Mouse (Mus musculus) liver, embryonic 14.5 days (tissue): Measurements from ENCODE around the gene Klhdc8b. TPM values are rescaled to one million over a fixed set of nuclear protein-coding genes. Genes with fewer than 3 reads are reported as not detected.

Experiments
- ATAC-seq: fragments of 200-750 bp; cut with Nextera tagmentation; 2 replicates; pipeline ENCODE4 v1.8.0; 2017; ENCODE audit warnings: moderate number of reproducible peaks, mild to moderate bottlenecking, moderate library complexity; ENCODE audit not compliant: insufficient read depth
- DNase-seq, 3 experiments: peaks; one replicate each; pipeline ENCODE4 v3.0.0-alpha.2; 2012 to 2013; ENCODE audit warnings: low read depth in 3 of 3, low spot score in 3 of 3
- H3K27ac ChIP-seq: fragments of 300-500 bp; sonication (generic); 2 replicates; pipeline ENCODE4 v1.5.1; 2014; ENCODE audit warnings: moderate library complexity, mild to moderate bottlenecking, control low read depth, inconsistent platforms
- H3K27me3 ChIP-seq: fragments of 300-500 bp; sonication (generic); 2 replicates; pipeline ENCODE4 v1.6.1; 2014; ENCODE audit warnings: mild to moderate bottlenecking, low read length, moderate library complexity; ENCODE audit not compliant: control insufficient read depth, insufficient read depth
- H3K36me3 ChIP-seq: fragments of 300-500 bp; sonication (generic); replicated peaks from 2 replicates; pipeline ENCODE4 v1.6.1; 2014; ENCODE audit warnings: low read depth; ENCODE audit not compliant: control insufficient read depth, insufficient read depth
- H3K4me1 ChIP-seq, 2 experiments: fragments of 200-500 bp in 1 of 2; fragments of 300-500 bp in 1 of 2; sonication (generic) in 1 of 2; replicated peaks; 2 replicates each; pipeline ENCODE4 v1.6.1; 2012 to 2014; ENCODE audit warnings: antibody characterized with exemption in 1 of 2, inconsistent platforms in 1 of 2, low read length in 1 of 2; ENCODE audit not compliant: control insufficient read depth in 2 of 2, insufficient read depth in 2 of 2
- H3K4me2 ChIP-seq: fragments of 300-500 bp; sonication (generic); 2 replicates; pipeline ENCODE4 v1.6.1; 2014; ENCODE audit warnings: low read depth, mild to moderate bottlenecking, control low read depth, moderate library complexity
- H3K4me3 ChIP-seq, 2 experiments: fragments of 200-500 bp in 1 of 2; fragments of 300-500 bp in 1 of 2; sonication (generic) in 1 of 2; 2 replicates each; pipeline ENCODE4 v1.5.1; 2012 to 2014; ENCODE audit warnings: low read depth in 2 of 2, low read length in 2 of 2, mild to moderate bottlenecking in 2 of 2, control low read depth in 1 of 2, inconsistent platforms in 1 of 2, moderate library complexity in 1 of 2; ENCODE audit not compliant: insufficient read depth in 1 of 2
- H3K9ac ChIP-seq: fragments of 300-500 bp; sonication (generic); replicated peaks from 2 replicates; pipeline ENCODE4 v1.6.1; 2014; ENCODE audit warnings: mild to moderate bottlenecking, control low read depth, moderate library complexity
- H3K9me3 ChIP-seq: fragments of 300-500 bp; sonication (generic); 2 replicates; pipeline ENCODE4 v1.6.1; 2016; ENCODE audit warnings: low read length, mixed read lengths; ENCODE audit not compliant: control insufficient read depth
- CTCF ChIP-seq: IDR thresholded peaks from 2 replicates; pipeline ENCODE4 v1.5.1; 2016; ENCODE audit warnings: antibody characterized with exemption, low read depth, control low read depth
- EP300 ChIP-seq: IDR thresholded peaks from 2 replicates; pipeline ENCODE4 v1.6.1; 2016; ENCODE audit warnings: antibody characterized with exemption, low read depth
- WGBS: fragments of 180-500 bp; shearing (Covaris S2); extraction: QIAGEN DNeasy Blood & Tissue Kit; methylation state at CpG from one replicate; pipeline ENCODE4 v1.1.7; 2014; ENCODE audit not compliant: insufficient replicate concordance; 5-methylcytosine and 5-hydroxymethylcytosine counted together
- polyA plus RNA-seq, 2 experiments: library from polyadenylated mRNA; depleted of rRNA in 1 of 2; stranded (reverse) in 1 of 2; unstranded in 1 of 2; fragments of >200 nt; fragmentation: Nextera tagmentation in 1 of 2; extraction: Ambion mirVana in 1 of 2; gene quantifications; 2 replicates each; pipeline versions ENCODE4 v1.2.1 to v1.2.3; 2012 to 2014

Klhdc8b gene
- polyA plus RNA-seq, 2 experiments = 6.9 to 13.1 TPM

DNA sequence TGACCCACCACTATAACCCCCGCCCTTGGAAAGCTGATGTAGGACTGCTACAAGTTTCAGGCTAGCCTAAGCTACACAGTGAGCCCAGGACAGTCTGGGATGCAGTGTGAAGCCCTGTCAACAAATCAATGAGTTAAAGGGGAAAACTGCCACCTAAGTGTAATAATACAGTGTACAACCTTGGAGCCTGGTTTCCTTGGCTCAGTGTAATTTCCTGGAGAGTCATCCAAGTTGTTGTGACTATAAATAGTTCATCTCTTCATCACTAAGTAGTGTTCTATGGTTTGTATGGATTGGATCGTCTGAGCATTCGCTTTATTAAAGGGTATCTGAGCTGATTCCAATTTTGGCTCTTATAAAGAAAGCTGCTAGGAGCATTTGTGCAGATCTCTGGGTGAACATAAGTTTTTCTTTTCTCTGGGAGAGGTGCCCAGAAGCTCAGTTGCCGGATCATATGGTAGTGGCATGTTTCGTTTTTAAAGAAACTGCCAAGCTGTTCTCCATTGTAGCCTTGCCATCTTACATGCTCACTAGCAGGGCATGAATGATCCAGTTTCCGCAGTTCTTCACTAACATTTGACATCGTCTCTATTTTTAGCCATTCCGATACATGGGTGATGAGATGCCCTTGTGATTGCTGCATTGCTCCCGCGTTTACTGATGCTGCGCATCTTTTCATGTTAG is 20.0 kb downstream of the Klhdc8b start:
- Histone ChIP-seq H3K4me2 (no peak overlapping the region), H3K36me3 (no peaks in the 10 kb centered on the region), H3K9me3 (no peaks in the 10 kb centered on the region), H3K9ac (no peak overlapping the region), H3K4me1 (0 out of 4 replicates have a peak, but pooled peaks cover 0 to 4% of the 10 kb centered on the region in 2 experiments), H3K4me3 (no peak overlapping the region), H3K27me3 (no peaks in the 10 kb centered on the region), H3K27ac (no peak overlapping the region)
- DNase-seq (no peak), ATAC-seq (no peak)
- WGBS = 76% methylated on average over 11 of the region's 11 CpGs
- TF ChIP-seq CTCF (no peak), EP300 (no peak)

GRCm38 (mm10) chr9:108440485-108440884 is 20.9 kb downstream of the Klhdc8b start:
- Histone ChIP-seq H3K4me1 (0 out of 4 replicates have a peak, but pooled peaks cover 0 to 4% of the 10 kb centered on the region in 2 experiments), H3K4me3 (no peak overlapping the region), H3K9ac (no peak overlapping the region), H3K27ac (no peak overlapping the region), H3K36me3 (no peaks in the 10 kb centered on the region), H3K4me2 (no peak overlapping the region), H3K9me3 (no peaks in the 10 kb centered on the region), H3K27me3 (no peaks in the 10 kb centered on the region)
- ATAC-seq (no peak), DNase-seq (no peak)
- 54% methylated on average over 5 of the region's 5 CpGs for WGBS
- TF ChIP-seq EP300 (no peak), CTCF (no peak)

DNA sequence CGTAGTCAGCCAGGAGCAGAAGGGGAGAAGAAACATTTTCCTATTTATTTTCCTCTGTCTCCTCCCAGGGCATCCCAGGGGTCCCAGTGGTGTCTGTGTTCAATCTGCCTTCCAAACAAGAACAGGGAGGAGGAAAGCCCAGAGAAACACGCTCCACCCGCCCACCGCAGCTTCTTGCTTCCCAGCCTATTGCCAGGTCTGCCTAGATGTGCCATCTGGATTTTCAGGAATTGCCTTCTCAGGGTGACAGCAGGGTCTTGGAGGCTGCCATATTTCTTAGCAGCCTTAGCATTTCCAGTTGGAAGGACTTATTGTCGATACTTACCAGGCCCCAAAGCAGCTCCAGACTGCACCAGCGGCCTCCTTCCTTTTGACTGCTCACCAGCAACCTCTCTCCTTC is 22.2 kb downstream of the Klhdc8b start:
- Histone ChIP-seq H3K4me3 (no peak overlapping the region), H3K27me3 (no peaks in the 10 kb centered on the region), H3K27ac (no peak overlapping the region), H3K4me2 (no peak overlapping the region), H3K4me1 (0 out of 4 replicates have a peak, but pooled peaks cover 0 to 4% of the 10 kb centered on the region in 2 experiments), H3K36me3 (no peaks in the 10 kb centered on the region), H3K9me3 (no peaks in the 10 kb centered on the region), H3K9ac (no peak overlapping the region)
- TF ChIP-seq CTCF (no peak), EP300 (no peak)
- 62% methylated on average over 6 of the region's 6 CpGs for WGBS
- ATAC-seq (no peak), DNase-seq (no peak)

- Histone ChIP-seq H3K4me1 (peaks cover 0 to 4% of the 10 kb centered on the region in 2 experiments; a peak in 1 of 4 replicates), H3K9me3 (no peaks in the 10 kb centered on the region), H3K36me3 (no peaks in the 10 kb centered on the region), H3K4me2 (no peak within 1 kb of the TSS), H3K9ac (no peak within 1 kb of the TSS), H3K4me3 (no peak within 1 kb of the TSS), H3K27ac (no peak within 1 kb of the TSS), H3K27me3 (no peaks in the 10 kb centered on the region)
- DNase-seq = no peak
- no peak for ATAC-seq
- WGBS = 67% methylated on average over 3 of the region's 3 CpGs
- no peak for TF ChIP-seq CTCF
- no peak for TF ChIP-seq EP300
Observed at GRCm38 (mm10) chr9:108436182-108436581, 25.2 kb downstream of the Klhdc8b start, which contains the start of gene BC048562. BC048562 (plus strand) TSS chr9:108436482.

DNA sequence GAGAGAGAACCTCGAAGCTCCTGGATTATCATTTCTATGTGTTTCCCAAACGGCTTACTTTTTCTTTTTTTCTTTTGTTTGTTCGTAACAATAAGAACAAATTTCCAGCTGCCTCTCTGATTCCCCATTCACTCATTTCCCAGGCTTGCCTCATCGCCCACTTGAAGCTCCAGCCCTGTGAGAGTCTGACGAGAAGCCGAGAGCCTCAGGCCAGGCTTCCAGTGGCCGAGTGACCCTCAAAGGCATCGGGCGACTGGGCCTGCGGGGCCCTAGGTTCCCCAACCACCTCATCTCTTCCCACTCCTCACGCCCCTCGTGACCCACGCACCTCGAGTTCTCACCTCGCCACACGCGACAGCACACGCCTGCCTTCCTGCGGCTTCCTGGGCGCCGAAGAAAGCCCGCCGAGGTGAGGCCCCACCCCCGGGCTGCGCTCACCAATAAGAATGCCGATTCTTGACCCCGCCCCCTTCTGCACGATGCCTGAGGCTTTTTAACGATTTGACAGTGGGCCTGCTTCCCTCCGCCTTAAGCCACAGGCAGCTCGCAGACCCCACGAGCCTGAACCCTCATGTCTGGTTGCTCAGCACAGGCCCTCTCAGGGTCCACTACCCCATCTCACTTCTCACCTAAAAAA is 29.8 kb downstream of the Klhdc8b start:
- peaks cover 0 to 2% of the 10 kb centered on the region in 2 experiments; a peak in 1 of 4 replicates for H3K4me1 ChIP-seq
- DNase-seq = peak in 1 of 3 experiments; percentile 28
- no peaks in the 10 kb centered on the region for H3K27me3 ChIP-seq
- WGBS = 42% methylated on average over 32 of the region's 32 CpGs
- 0 out of 2 replicates have a peak, but pooled peaks have one; percentile 47 for ATAC-seq
- no peaks in the 10 kb centered on the region for H3K36me3 ChIP-seq
- H3K4me2 ChIP-seq = peak overlapping the region; percentile 4
- no peak overlapping the region for H3K4me3 ChIP-seq
- H3K9me3 ChIP-seq = no peaks in the 10 kb centered on the region
- TF ChIP-seq EP300 (no peak), CTCF (no peak)
- no peak overlapping the region for H3K27ac ChIP-seq
- no peak overlapping the region for H3K9ac ChIP-seq
